Mouse (Mus musculus): ENCODE measurements around the gene Mmp24.

The Mmp24 gene

GRCm38 (mm10) chr2:155852536-155852935, 77.4 kb downstream of the Mmp24 start:
- DNase-seq (ENCODE audit: low read depth, low spot score) = no peak

- no peak for DNase-seq (ENCODE audit: low read depth, low spot score)
Measured at GRCm38 (mm10) chr2:155860102-155860501, 85.0 kb downstream of the Mmp24 start.

GRCm38 (mm10) chr2:155861581-155861980, 86.4 kb downstream of the Mmp24 start:
- no peak for DNase-seq (ENCODE audit: low read depth, low spot score)

GRCm38 (mm10) chr2:155862573-155863300, 87.6 kb downstream of the Mmp24 start:
- peak; percentile 47 for DNase-seq (ENCODE audit: low read depth, low spot score)

GRCm38 (mm10) chr2:155863301-155863867, 88.2 kb downstream of the Mmp24 start:
- no peak for DNase-seq (ENCODE audit: low read depth, low spot score)
